Mouse (Mus musculus) C2C12 (cell line): Measurements from ENCODE around the gene Celf2. TPM values are rescaled to one million over a fixed set of nuclear protein-coding genes. Genes with fewer than 3 reads are reported as not detected.

Source experiments
- H3K27me3 ChIP-seq: one replicate; pipeline ENCODE4 v1.6.1; 2011; ENCODE audit not compliant: control insufficient read depth, insufficient read depth, insufficient read length
- H3K36me3 ChIP-seq: one replicate; pipeline ENCODE4 v1.6.1; 2011; ENCODE audit not compliant: control insufficient read depth, insufficient read depth
- H3K4me3 ChIP-seq: one replicate; pipeline ENCODE4 v1.5.1; 2011; ENCODE audit warnings: mild to moderate bottlenecking, control low read depth; ENCODE audit not compliant: poor library complexity, insufficient read depth, severe bottlenecking
- H3K79me2 ChIP-seq: one replicate; pipeline ENCODE4 v1.6.1; 2011; ENCODE audit not compliant: control insufficient read depth, insufficient read depth
- H3K79me3 ChIP-seq: one replicate; pipeline ENCODE4 v1.6.1; 2011; ENCODE audit warnings: low read depth, control low read depth
- H3ac ChIP-seq: one replicate; pipeline ENCODE3; 2011; ENCODE audit warnings: low read depth; ENCODE audit not compliant: control insufficient read depth, insufficient read length
- CEBPB ChIP-seq: IDR thresholded peaks from one replicate; pipeline ENCODE4 v1.6.1; 2011; ENCODE audit warnings: low read depth, mild to moderate bottlenecking, control low read depth, moderate library complexity
- CTCF ChIP-seq: IDR thresholded peaks from one replicate; pipeline ENCODE4 v1.5.1; 2011; ENCODE audit not compliant: control insufficient read depth, insufficient read depth, insufficient read length
- FOSL1 ChIP-seq: IDR thresholded peaks from one replicate; pipeline ENCODE4 v1.8.0; 2011; ENCODE audit warnings: mild to moderate bottlenecking, low read length; ENCODE audit not compliant: poor library complexity, insufficient read depth, severe bottlenecking
- MAX ChIP-seq: IDR thresholded peaks from one replicate; pipeline ENCODE4 v1.6.1; 2011; ENCODE audit warnings: mild to moderate bottlenecking, control low read depth
- MYOD1 ChIP-seq: IDR thresholded peaks from one replicate; pipeline ENCODE4 v1.6.1; 2011; ENCODE audit warnings: low read depth; ENCODE audit not compliant: control insufficient read depth, insufficient read length
- MYOG ChIP-seq: IDR thresholded peaks from one replicate; pipeline ENCODE4 v1.6.1; 2011; ENCODE audit not compliant: control insufficient read depth, insufficient read length; ENCODE audit errors: extremely low read depth
- USF1 ChIP-seq: IDR thresholded peaks from one replicate; pipeline ENCODE4 v1.6.1; 2011; ENCODE audit warnings: low read depth, mild to moderate bottlenecking, control low read depth, moderate library complexity
- polyA plus RNA-seq: library from polyadenylated mRNA; unstranded; fragments of >200 nt; fragmentation: generic; extraction: Trizol; gene quantifications from one replicate; pipeline ENCODE4 v1.2.1, GENCODE M21; 2012; ENCODE audit warnings: missing spikeins

Gene Celf2
- polyA plus RNA-seq, 1 experiment, result 14.3 TPM

- H3K36me3 ChIP-seq, result no peaks in the 10 kb centered on the region
- H3K4me3 ChIP-seq, result no peak overlapping the region
- no peaks in the 10 kb centered on the region for H3K27me3 ChIP-seq
- no peak overlapping the region for H3ac ChIP-seq
- TF ChIP-seq FOSL1 (no peak), USF1 (no peak), CEBPB (no peak), MYOD1 (no peak), MYOG (no peak), MAX (no peak), CTCF (no peak)
- no peaks in the 10 kb centered on the region for H3K79me3 ChIP-seq
- no peaks in the 10 kb centered on the region for H3K79me2 ChIP-seq
Observed at GRCm38 (mm10) chr2:6667611-6668010, 841.8 kb downstream of the Celf2 start.

DNA sequence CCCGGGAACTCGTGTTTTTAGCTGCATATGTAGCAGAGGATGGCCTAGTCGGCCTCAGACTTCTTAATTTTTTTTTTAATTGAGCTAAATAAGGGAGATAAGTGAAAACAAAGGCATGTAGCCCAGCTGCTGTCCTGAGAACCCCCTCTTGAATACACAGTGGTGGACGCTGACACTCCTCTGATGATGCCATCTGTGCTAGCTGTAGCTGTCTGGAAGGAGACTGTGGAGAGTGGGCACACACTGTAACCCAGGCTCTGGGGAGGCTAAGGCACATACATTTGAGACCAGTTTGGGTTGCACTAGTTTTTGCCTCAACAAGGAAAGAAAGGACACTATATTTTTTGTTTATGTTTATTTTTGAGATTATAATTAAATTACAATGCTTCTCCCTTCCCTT lies 849.5 kb downstream of the Celf2 start:
- Histone ChIP-seq H3K27me3 (no peaks in the 10 kb centered on the region), H3K36me3 (no peaks in the 10 kb centered on the region), H3K79me2 (no peaks in the 10 kb centered on the region), H3K79me3 (no peaks in the 10 kb centered on the region), H3ac (no peak overlapping the region), H3K4me3 (no peak overlapping the region)
- TF ChIP-seq CTCF (no peak), MYOD1 (no peak), MYOG (no peak), MAX (no peak), USF1 (no peak), CEBPB (no peak), FOSL1 (no peak)

- H3K36me3 ChIP-seq, result no peaks in the 10 kb centered on the region
Observed at GRCm38 (mm10) chr2:6653719-6654118, 855.6 kb downstream of the Celf2 start.

DNA sequence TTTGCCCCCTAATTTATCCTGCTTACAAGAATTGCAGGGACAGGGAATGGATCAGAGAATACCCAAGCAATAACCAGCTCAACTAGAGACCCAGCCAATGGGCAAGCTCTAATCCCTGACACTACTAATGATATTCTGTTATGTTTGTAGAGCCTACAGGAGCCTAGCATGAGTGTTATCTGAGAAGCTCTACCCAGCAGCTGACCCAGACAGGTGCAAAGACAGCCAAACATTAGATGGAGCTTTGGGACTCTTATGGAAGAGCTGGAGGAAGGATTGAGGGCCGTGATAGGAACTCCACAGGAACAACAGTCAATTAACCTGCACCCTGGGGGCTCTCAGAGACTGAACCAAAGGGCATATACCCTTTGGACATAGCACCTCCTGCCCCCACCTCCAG lies 857.7 kb downstream of the Celf2 start:
- TF ChIP-seq CTCF (no peak), CEBPB (no peak), USF1 (no peak), MYOG (no peak), MYOD1 (no peak), MAX (no peak), FOSL1 (no peak)
- Histone ChIP-seq H3K4me3 (no peak overlapping the region), H3K36me3 (no peaks in the 10 kb centered on the region), H3ac (no peak overlapping the region), H3K79me2 (no peaks in the 10 kb centered on the region), H3K27me3 (no peaks in the 10 kb centered on the region), H3K79me3 (no peaks in the 10 kb centered on the region)

More at GRCm38 (mm10) chr2:6653719-6654118, 855.6 kb downstream of the Celf2 start:
- Histone ChIP-seq H3ac (no peak overlapping the region), H3K27me3 (no peaks in the 10 kb centered on the region), H3K79me3 (no peaks in the 10 kb centered on the region), H3K4me3 (no peak overlapping the region), H3K79me2 (no peaks in the 10 kb centered on the region)
- no peak for TF ChIP-seq USF1
- TF ChIP-seq MAX, result no peak
- no peak for TF ChIP-seq MYOD1
- TF ChIP-seq MYOG, result no peak
- TF ChIP-seq CTCF, result no peak
- TF ChIP-seq CEBPB, result no peak
- no peak for TF ChIP-seq FOSL1

DNA sequence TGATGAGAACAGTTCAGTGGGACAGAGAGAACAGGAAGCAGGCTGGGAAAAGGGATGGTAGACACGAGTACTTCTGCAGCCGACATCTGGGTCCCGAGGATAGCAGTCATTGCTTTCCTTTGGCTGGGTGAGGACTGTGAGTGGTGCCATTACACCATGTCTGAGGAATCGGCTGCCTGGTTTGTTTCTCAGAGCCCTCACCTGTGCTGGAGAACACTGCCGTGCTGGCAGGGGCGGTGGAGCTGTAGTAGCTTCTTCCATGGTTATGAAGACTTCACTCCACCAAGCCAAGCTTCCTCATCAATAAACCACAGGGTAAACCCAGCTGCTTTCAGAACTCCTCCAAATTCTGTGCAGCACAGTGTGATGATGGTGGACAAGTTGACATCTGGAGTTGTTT lies 860.5 kb downstream of the Celf2 start:
- no peaks in the 10 kb centered on the region for H3K27me3 ChIP-seq
- no peaks in the 10 kb centered on the region for H3K79me3 ChIP-seq
- no peak overlapping the region for H3ac ChIP-seq
- H3K4me3 ChIP-seq, result no peak overlapping the region
- H3K36me3 ChIP-seq, result no peaks in the 10 kb centered on the region
- no peaks in the 10 kb centered on the region for H3K79me2 ChIP-seq
- TF ChIP-seq MYOD1, result no peak
- no peak for TF ChIP-seq CEBPB
- TF ChIP-seq MAX, result no peak
- no peak for TF ChIP-seq CTCF
- no peak for TF ChIP-seq FOSL1
- no peak for TF ChIP-seq MYOG
- TF ChIP-seq USF1, result no peak

GRCm38 (mm10) chr2:6647028-6647427 lies 862.3 kb downstream of the Celf2 start:
- no peak overlapping the region for H3ac ChIP-seq
- H3K4me3 ChIP-seq, result no peak overlapping the region
- H3K79me3 ChIP-seq, result no peaks in the 10 kb centered on the region
- H3K79me2 ChIP-seq, result no peaks in the 10 kb centered on the region
- H3K36me3 ChIP-seq, result no peaks in the 10 kb centered on the region
- no peaks in the 10 kb centered on the region for H3K27me3 ChIP-seq
- TF ChIP-seq CTCF (no peak), MYOD1 (no peak), MAX (no peak), MYOG (no peak), FOSL1 (no peak), USF1 (no peak), CEBPB (no peak)
